8 mouse cellular contexts compared by ENCODE assay signal in genomic region chr10:98684195-98684594, GRCm38 (mm10).
DNase-seq lines count a peak whose midpoint lies in the region; ATAC-seq lines count a peak whose summit lies in the region.

No protein-coding gene starts in this region.

- no peak for ATAC-seq in forebrain, embryonic 15.5 days (replicated peaks)
- no peak for ATAC-seq in embryonic facial prominence, embryonic 12.5 days (ENCODE audit: insufficient number of reproducible peaks, insufficient read depth, low FRiP score, low TSS enrichment)

- 59% methylated on average over 12 of the region's 12 CpGs for WGBS in forebrain, embryonic 10.5 days
- WGBS in forebrain, embryonic 15.5 days, result 64% methylated on average over 12 of the region's 12 CpGs
- WGBS in embryonic facial prominence, embryonic 12.5 days, result 12% methylated on average over 12 of the region's 12 CpGs

- no peaks in the 10 kb centered on the region for H3K36me3 ChIP-seq in forebrain, embryonic 10.5 days (replicated peaks)
- H3K36me3 ChIP-seq in forebrain, embryonic 15.5 days, result no peaks in the 10 kb centered on the region
- no peaks in the 10 kb centered on the region for H3K36me3 ChIP-seq in embryonic facial prominence, embryonic 12.5 days

- no peaks in the 10 kb centered on the region for H3K27me3 ChIP-seq in forebrain, embryonic 10.5 days (ENCODE audit: poor library complexity, severe bottlenecking)
- H3K27me3 ChIP-seq in forebrain, embryonic 15.5 days, result no peaks in the 10 kb centered on the region
- H3K27me3 ChIP-seq in embryonic facial prominence, embryonic 12.5 days, result no peaks in the 10 kb centered on the region

- no peak overlapping the region for H3K9ac ChIP-seq in forebrain, embryonic 15.5 days (replicated peaks)
- H3K9ac ChIP-seq in embryonic facial prominence, embryonic 12.5 days, result no peak overlapping the region

- H3K9me3 ChIP-seq in forebrain, embryonic 10.5 days, result no peaks in the 10 kb centered on the region
- H3K9me3 ChIP-seq in forebrain, embryonic 15.5 days, result no peaks in the 10 kb centered on the region
- H3K9me3 ChIP-seq in embryonic facial prominence, embryonic 12.5 days, result no peaks in the 10 kb centered on the region

- DNase-seq in forebrain, embryonic 10.5 days (ENCODE audit: extremely low spot score, low spot score), result peak; percentile 15
- peak; percentile 33 for DNase-seq in heart, postnatal 4 days
- DNase-seq in kidney, postnatal 4 days, result peak; percentile 40 to 59
- peak; percentile 4 to 22 for DNase-seq in monocyte, adult 2 months (ENCODE audit: low read depth in 1 of 2, low spot score in 2 of 2)
- no peak for DNase-seq in left cerebral cortex, postnatal 36 days (ENCODE audit: low spot score in 2 of 2)
- DNase-seq in frontal cortex, postnatal 14 days (ENCODE audit: low spot score in 2 of 2), result no peak

- H3K4me2 ChIP-seq in forebrain, embryonic 15.5 days (replicated peaks), result no peak overlapping the region
- H3K4me2 ChIP-seq in embryonic facial prominence, embryonic 12.5 days (replicated peaks), result peak overlapping the region; percentile 44

- peaks cover 11% of the 10 kb centered on the region; the same call in 1 of the 2 replicates for H3K4me1 ChIP-seq in forebrain, embryonic 10.5 days
- H3K4me1 ChIP-seq in forebrain, embryonic 15.5 days, result no peaks in the 10 kb centered on the region
- H3K4me1 ChIP-seq in embryonic facial prominence, embryonic 12.5 days, result no peaks in the 10 kb centered on the region

- no peak overlapping the region for H3K4me3 ChIP-seq in forebrain, embryonic 10.5 days
- H3K4me3 ChIP-seq in forebrain, embryonic 15.5 days, result no peak overlapping the region
- peak overlapping the region; percentile 11; the same call in 1 of the 2 replicates for H3K4me3 ChIP-seq in embryonic facial prominence, embryonic 12.5 days

- intact Hi-C loops in left cerebral cortex, postnatal 36 days (cut with DNase I), result no loop called here

- H3K27ac ChIP-seq in forebrain, embryonic 10.5 days, result 0 out of 2 replicates have a peak overlapping the region, but pooled peaks have one; percentile 15
- H3K27ac ChIP-seq in forebrain, embryonic 15.5 days (replicated peaks), result no peak overlapping the region
- H3K27ac ChIP-seq in embryonic facial prominence, embryonic 12.5 days, result no peak overlapping the region

Comparison
In these comparisons a context has a peak if more than half of its experiments do, and no peak if none do; other contexts are left out.
1. DNase-seq: peak in forebrain, embryonic 10.5 days (single experiment), heart, postnatal 4 days (single experiment), kidney, postnatal 4 days (2 of 2) and monocyte, adult 2 months (2 of 2); none in left cerebral cortex, postnatal 36 days (0 of 2) and frontal cortex, postnatal 14 days (0 of 2).